Mouse (Mus musculus) liver, embryonic 14.5 days (tissue): Measurements from ENCODE around the gene Plod1. TPM values are rescaled to one million over a fixed set of nuclear protein-coding genes. Genes with fewer than 3 reads are reported as not detected.

Source experiments
- ATAC-seq: fragments of 200-750 bp; cut with Nextera tagmentation; 2 replicates; pipeline ENCODE4 v1.8.0; 2017; ENCODE audit warnings: moderate number of reproducible peaks, mild to moderate bottlenecking, moderate library complexity; ENCODE audit not compliant: insufficient read depth
- DNase-seq, 3 experiments: peaks; one replicate each; pipeline ENCODE4 v3.0.0-alpha.2; 2012 to 2013; ENCODE audit warnings: low read depth in 3 of 3, low spot score in 3 of 3
- H3K27ac ChIP-seq: fragments of 300-500 bp; sonication (generic); 2 replicates; pipeline ENCODE4 v1.5.1; 2014; ENCODE audit warnings: moderate library complexity, mild to moderate bottlenecking, control low read depth, inconsistent platforms
- H3K27me3 ChIP-seq: fragments of 300-500 bp; sonication (generic); 2 replicates; pipeline ENCODE4 v1.6.1; 2014; ENCODE audit warnings: mild to moderate bottlenecking, low read length, moderate library complexity; ENCODE audit not compliant: control insufficient read depth, insufficient read depth
- H3K36me3 ChIP-seq: fragments of 300-500 bp; sonication (generic); replicated peaks from 2 replicates; pipeline ENCODE4 v1.6.1; 2014; ENCODE audit warnings: low read depth; ENCODE audit not compliant: control insufficient read depth, insufficient read depth
- H3K4me1 ChIP-seq, 2 experiments: fragments of 200-500 bp in 1 of 2; fragments of 300-500 bp in 1 of 2; sonication (generic) in 1 of 2; replicated peaks; 2 replicates each; pipeline ENCODE4 v1.6.1; 2012 to 2014; ENCODE audit warnings: antibody characterized with exemption in 1 of 2, inconsistent platforms in 1 of 2, low read length in 1 of 2; ENCODE audit not compliant: control insufficient read depth in 2 of 2, insufficient read depth in 2 of 2
- H3K4me2 ChIP-seq: fragments of 300-500 bp; sonication (generic); 2 replicates; pipeline ENCODE4 v1.6.1; 2014; ENCODE audit warnings: low read depth, mild to moderate bottlenecking, control low read depth, moderate library complexity
- H3K4me3 ChIP-seq, 2 experiments: fragments of 200-500 bp in 1 of 2; fragments of 300-500 bp in 1 of 2; sonication (generic) in 1 of 2; 2 replicates each; pipeline ENCODE4 v1.5.1; 2012 to 2014; ENCODE audit warnings: low read depth in 2 of 2, low read length in 2 of 2, mild to moderate bottlenecking in 2 of 2, control low read depth in 1 of 2, inconsistent platforms in 1 of 2, moderate library complexity in 1 of 2; ENCODE audit not compliant: insufficient read depth in 1 of 2
- H3K9ac ChIP-seq: fragments of 300-500 bp; sonication (generic); replicated peaks from 2 replicates; pipeline ENCODE4 v1.6.1; 2014; ENCODE audit warnings: mild to moderate bottlenecking, control low read depth, moderate library complexity
- H3K9me3 ChIP-seq: fragments of 300-500 bp; sonication (generic); 2 replicates; pipeline ENCODE4 v1.6.1; 2016; ENCODE audit warnings: low read length, mixed read lengths; ENCODE audit not compliant: control insufficient read depth
- CTCF ChIP-seq: IDR thresholded peaks from 2 replicates; pipeline ENCODE4 v1.5.1; 2016; ENCODE audit warnings: antibody characterized with exemption, low read depth, control low read depth
- EP300 ChIP-seq: IDR thresholded peaks from 2 replicates; pipeline ENCODE4 v1.6.1; 2016; ENCODE audit warnings: antibody characterized with exemption, low read depth
- WGBS: fragments of 180-500 bp; shearing (Covaris S2); extraction: QIAGEN DNeasy Blood & Tissue Kit; methylation state at CpG from one replicate; pipeline ENCODE4 v1.1.7; 2014; ENCODE audit not compliant: insufficient replicate concordance; 5-methylcytosine and 5-hydroxymethylcytosine counted together
- polyA plus RNA-seq, 2 experiments: library from polyadenylated mRNA; depleted of rRNA in 1 of 2; stranded (reverse) in 1 of 2; unstranded in 1 of 2; fragments of >200 nt; fragmentation: Nextera tagmentation in 1 of 2; extraction: Ambion mirVana in 1 of 2; gene quantifications; 2 replicates each; pipeline versions ENCODE4 v1.2.1 to v1.2.3; 2012 to 2014

Plod1 gene
- polyA plus RNA-seq, 2 experiments = 15.5 to 20.2 TPM

GRCm38 (mm10) chr4:147900452-147900851 lies 36.1 kb downstream of the Plod1 start:
- TF ChIP-seq CTCF = no peak
- TF ChIP-seq EP300 = no peak
- H3K27me3 ChIP-seq = no peaks in the 10 kb centered on the region
- H3K4me1 ChIP-seq = peaks cover 6 to 11% of the 10 kb centered on the region in 2 experiments; a peak in 3 of 4 replicates
- no peak overlapping the region for H3K4me3 ChIP-seq
- ATAC-seq = no peak
- H3K36me3 ChIP-seq = peaks cover 13% of the 10 kb centered on the region
- no peak overlapping the region for H3K27ac ChIP-seq
- H3K9ac ChIP-seq = no peak overlapping the region
- no peak for DNase-seq
- 62% methylated on average over 7 of the region's 7 CpGs for WGBS
- H3K9me3 ChIP-seq = no peaks in the 10 kb centered on the region
- H3K4me2 ChIP-seq = no peak overlapping the region

DNA sequence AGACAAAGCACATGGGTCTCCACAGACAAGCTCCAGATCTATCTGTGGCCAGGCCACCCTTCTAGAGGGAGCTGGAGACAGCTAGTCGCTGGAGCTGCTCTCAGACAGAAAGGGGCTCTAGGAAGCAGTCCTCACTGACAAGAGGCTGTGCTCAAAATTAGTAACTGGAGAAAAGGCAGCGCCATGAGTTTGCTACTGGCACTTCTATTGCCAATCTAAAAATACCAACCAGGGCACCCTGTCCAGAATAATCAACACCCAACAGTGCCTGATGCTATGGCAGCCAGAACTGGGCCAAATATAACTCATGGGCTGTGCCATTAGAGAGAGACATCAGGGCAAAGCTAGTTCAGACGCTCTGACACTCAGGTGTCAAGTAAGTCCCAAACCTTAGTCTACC lies 39.2 kb downstream of the Plod1 start:
- DNase-seq (no peak), ATAC-seq (no peak)
- Histone ChIP-seq H3K4me1 (no peaks in the 10 kb centered on the region), H3K4me2 (no peak overlapping the region), H3K27me3 (no peaks in the 10 kb centered on the region), H3K36me3 (peaks cover 16% of the 10 kb centered on the region), H3K27ac (no peak overlapping the region), H3K4me3 (no peak overlapping the region), H3K9me3 (no peaks in the 10 kb centered on the region), H3K9ac (no peak overlapping the region)
- 80% methylated on average over 3 of the region's 3 CpGs for WGBS
- TF ChIP-seq CTCF (no peak), EP300 (no peak)

DNA sequence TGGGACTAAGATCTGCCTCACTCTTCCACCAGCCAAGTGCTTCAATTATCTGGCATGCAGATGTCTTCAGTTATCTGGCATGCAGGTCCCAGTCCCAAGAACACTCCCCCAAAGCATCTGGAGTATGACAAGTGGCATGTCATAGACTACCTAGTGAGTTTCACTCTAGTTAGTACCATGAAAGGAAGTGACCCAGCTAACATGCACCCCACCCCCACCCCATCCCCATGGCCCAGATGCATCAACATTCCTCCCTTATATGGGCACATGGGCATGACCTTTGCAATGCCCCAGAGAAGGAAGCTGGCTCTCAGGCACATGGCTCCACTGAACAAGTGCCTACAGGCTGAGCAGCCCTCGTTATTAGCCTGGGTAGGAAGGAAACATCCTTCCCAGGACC lies 40.2 kb downstream of the Plod1 start:
- 25% methylated on average over 1 of the region's 1 CpGs for WGBS
- Histone ChIP-seq H3K4me3 (no peak overlapping the region), H3K9ac (no peak overlapping the region), H3K4me1 (no peaks in the 10 kb centered on the region), H3K4me2 (no peak overlapping the region), H3K27me3 (no peaks in the 10 kb centered on the region), H3K36me3 (peaks cover 11% of the 10 kb centered on the region), H3K9me3 (no peaks in the 10 kb centered on the region), H3K27ac (no peak overlapping the region)
- DNase-seq (no peak), ATAC-seq (no peak)
- TF ChIP-seq EP300 (no peak), CTCF (no peak)

GRCm38 (mm10) chr4:147895815-147896330 lies 40.7 kb downstream of the Plod1 start:
- ATAC-seq = no peak
- DNase-seq = no peak
- Histone ChIP-seq H3K27me3 (no peaks in the 10 kb centered on the region), H3K4me1 (no peaks in the 10 kb centered on the region), H3K9me3 (no peaks in the 10 kb centered on the region), H3K4me3 (no peak overlapping the region), H3K9ac (no peak overlapping the region), H3K27ac (no peak overlapping the region), H3K4me2 (no peak overlapping the region), H3K36me3 (peaks cover 11% of the 10 kb centered on the region)
- no peak for TF ChIP-seq CTCF
- TF ChIP-seq EP300 = no peak
- WGBS = 83% methylated on average over 4 of the region's 4 CpGs

GRCm38 (mm10) chr4:147890341-147890740 lies 46.2 kb downstream of the Plod1 start:
- 88% methylated on average over 6 of the region's 6 CpGs for WGBS
- peaks cover 15% of the 10 kb centered on the region for H3K36me3 ChIP-seq
- no peak overlapping the region for H3K4me2 ChIP-seq
- ATAC-seq = no peak
- H3K9me3 ChIP-seq = no peaks in the 10 kb centered on the region
- H3K4me1 ChIP-seq = no peaks in the 10 kb centered on the region
- no peak overlapping the region for H3K27ac ChIP-seq
- H3K27me3 ChIP-seq = no peaks in the 10 kb centered on the region
- TF ChIP-seq CTCF (no peak), EP300 (no peak)
- DNase-seq = no peak
- H3K4me3 ChIP-seq = no peak overlapping the region
- no peak overlapping the region for H3K9ac ChIP-seq
